Mouse (Mus musculus) thymus, postnatal 25 days (tissue): ENCODE data around the gene Cyb5b.
A peak's percentile ranks its signal among the peaks of the same experiment; 100 is the strongest.
"Not testable (repeated sequence)": the region's sequence is repeated elsewhere in the genome, so short reads cannot be mapped to it uniquely, and the experiment has no call there.

Experiments
- DNase-seq: peaks from one replicate; pipeline ENCODE4 v3.0.0; 2022

The Cyb5b gene

DNA sequence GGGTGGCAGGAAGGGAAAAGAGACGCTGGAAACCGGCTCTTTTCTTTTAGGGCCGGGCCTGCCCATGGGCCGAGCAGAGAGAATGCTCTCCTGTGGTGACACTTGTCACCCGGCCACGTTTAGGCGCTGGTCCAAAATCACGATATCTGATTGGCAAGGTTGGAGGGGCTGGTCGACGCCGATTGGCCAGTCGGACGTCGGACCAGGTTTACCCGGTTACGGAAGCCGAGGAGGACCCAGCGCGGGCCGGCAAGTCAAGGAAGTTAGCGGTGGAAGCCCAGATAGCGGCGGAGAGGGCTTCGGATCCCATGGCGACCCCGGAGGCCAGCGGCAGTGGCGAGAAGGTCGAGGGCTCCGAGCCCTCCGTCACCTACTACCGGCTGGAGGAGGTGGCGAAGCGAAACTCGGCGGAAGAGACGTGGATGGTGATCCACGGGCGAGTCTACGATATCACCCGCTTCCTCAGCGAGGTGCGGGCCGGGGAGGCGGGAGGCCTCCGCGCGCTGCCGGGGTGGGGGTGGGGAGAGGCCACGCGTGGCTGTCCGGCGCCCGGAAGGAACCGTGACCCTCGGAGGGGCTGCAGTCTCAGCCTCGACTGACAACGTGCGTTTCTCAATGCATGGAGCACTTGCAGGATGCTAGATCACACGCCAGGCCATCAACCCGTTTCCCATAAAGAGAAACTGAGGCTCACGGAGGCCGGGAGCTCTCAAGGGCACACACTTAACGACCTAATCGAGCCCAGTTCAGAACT, at the start of gene Cyb5b:
Gene Cyb5b (plus strand): TSS at position 237 of the 754 bp plus-strand sequence.
- DNase-seq = peak; percentile 92

DNA sequence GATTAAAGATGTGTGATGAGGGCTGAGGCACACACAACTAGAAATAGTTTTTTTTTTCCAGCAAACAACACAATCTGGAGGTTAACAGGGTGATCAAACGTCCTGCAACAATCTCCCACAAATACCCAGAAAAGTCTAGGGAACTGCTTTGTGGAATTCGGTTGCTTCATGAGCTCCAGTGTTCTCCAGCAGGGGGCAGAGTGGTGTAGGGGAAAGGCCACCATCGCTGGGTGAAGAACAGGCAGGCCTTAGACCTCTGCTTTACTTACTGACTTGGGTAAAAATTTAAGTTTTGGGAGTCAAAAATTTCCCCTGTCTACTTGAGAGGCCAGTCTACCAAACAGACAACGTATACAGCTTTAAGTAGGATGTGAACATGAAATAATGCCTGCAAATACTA, 45.9 kb upstream of the Cyb5b start:
- DNase-seq = peak; percentile 78

DNA sequence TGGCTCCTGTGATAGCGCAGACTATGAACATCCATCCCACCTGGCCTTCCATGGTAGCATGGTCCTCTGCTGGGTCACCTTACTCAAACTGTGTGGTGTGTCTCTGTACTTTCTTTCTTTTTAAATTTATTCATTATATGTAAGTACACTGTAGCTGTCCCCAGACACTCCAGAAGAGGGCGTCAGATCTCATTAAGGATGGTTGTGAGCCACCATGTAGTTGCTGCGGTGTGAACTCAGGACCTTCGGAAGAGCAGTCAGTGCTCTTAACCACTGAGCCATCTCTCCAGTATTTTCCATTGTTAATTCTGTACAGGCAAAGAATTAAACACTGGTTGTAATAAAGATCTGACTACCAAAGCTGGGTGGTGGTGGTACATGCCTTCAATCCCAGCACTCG, 42.4 kb upstream of the Cyb5b start:
- not testable (repeated sequence) for DNase-seq

DNA sequence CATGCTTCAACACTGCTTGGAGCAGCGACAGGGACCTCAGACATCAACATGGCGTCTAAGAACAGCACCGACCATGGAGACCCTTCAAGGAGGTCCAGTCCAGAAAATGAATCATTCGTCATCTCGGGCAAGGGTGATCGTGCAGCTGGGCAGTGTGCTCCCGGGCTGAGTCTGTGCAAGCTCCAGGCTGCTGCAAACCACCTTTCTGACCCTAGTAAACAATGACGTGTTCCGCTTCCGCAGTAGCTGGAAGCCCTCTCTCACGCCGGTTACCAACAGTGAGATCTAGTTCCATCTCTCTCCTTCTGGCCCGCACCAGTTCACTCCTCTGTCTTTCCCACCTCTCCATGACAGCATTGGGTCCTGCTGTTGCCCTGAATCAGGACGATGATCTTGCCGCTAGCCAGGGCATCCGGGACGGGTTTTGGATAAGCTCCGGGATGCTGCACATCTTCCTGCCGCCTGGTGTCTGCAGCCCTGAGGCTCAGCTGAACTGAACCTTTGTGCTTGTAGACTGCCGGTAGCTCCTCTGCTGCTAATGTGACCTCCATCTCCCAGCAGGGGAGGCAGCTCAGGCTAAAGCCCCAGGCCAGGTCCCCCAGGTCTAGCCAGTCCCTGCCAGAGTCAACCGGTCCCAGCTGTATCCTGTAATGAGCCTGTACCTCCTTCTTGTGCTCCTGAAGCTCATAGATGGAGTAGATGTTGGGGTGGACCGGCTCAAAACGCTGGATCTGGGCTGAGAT, 41.3 kb upstream of the Cyb5b start:
- no peak for DNase-seq

DNA sequence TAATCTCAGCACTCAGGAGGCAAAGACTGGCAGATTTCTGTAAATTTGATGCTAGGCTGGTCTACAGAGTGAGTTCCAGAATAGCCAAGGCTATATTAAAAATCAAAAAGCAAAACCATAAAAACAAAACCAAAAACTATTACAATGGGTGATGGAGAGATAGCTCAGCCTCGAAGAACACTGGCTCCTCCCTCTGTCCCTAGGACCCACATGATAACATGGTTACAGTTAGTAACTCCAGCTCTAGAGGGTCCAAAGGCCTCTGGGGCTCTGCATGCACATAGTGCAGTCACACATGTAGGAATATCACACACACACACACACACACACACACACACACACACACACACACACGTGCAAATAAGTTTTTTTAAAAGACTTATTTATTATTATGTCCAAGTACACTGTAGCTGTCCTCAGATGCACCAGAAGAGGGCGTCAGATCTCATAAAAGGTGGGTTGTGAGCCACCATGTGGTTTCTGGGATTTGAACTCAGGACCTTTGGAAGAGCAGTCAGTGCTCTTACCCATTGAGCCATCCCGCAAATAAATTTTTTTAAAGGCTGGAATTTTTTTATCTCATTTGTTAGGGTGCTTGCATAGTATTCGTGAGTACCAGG, 40.5 kb upstream of the Cyb5b start:
- no peak for DNase-seq

DNA sequence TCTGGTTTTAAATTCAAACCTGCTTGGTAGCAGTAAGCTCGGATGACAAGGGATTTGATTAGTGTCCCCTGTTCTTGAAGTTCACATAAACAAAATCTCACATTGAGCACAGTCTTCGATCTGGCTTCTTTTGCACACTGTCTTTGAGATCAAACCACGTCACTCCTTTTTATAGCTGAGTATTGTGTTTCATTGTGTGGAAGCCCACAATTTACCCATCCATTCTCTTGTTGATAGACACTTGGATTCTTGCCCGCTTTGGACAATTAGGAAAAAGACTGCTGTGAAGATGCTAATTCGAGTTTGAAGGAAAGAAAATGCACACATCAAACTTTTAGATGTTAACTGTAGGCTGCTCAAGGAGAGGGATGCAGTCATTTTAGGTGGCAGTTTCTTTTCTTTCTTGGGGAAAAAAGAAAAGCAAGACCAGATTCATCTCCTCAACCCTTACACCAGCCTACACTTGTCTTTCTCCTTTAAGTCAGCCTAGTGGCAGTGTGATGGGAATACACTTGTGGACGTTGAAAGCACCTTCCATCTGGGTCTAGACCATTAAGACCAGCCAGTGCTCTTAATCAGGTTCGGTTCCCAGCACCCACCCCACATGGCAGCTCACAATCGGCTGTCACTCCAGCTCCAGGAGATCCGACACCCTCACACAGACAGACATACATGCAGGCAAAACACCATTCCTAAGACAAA, 39.7 kb upstream of the Cyb5b start:
- no peak for DNase-seq

DNA sequence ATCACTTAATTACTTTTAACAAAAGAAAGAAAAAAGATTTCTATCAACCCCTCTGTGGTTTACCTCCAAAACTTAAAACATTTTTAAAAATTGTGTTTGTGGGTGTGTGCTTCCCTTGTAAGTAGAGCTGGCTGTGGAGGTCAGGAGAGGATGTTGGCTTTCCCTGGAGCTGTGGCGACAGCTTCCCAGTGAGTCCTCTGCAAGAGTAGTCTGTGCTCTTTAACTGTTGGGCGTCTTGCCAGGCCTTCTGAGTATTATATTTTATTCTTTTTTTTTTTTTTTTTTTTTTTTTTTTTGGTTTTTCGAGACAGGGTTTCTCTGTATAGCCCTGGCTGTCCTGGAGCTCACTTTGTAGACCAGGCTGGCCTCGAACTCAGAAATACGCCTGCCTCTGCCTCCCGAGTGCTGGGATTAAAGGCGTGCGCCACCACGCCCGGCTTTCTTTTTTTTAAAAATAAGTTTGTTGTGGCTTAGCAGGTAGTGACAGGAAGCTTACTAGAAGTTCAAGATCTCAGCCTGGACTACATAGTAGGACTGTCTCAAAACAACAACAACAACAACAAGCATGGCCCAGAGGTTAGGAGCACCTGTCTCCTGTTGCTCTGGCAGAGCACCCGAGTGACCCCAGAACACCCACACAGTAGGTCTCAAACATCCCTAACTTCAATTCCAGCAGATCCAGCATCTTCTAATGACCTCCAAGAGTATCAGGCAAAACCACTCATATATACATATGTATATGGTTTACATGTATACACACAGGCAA, 38.9 kb upstream of the Cyb5b start:
- no peak for DNase-seq

DNA sequence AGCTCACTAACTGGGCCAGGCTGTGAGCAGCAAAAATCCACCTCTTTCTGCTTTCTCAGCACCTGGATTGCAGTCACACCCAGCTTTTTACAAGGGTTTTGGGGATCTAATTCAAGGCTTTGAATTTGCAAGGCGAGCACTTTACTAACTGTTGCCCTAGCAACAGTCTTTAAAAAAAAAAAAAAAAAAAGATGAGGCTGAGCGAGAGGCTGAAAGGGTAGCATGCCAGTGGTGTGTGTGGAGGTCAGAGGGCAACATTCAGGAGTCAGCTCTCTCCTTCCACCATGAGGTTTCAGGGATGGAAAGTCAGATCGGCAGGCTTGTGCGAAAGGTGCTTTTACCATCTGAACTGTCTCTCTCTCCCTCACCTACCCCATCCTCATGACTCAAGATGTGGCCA, 37.2 kb upstream of the Cyb5b start:
- DNase-seq = no peak

DNA sequence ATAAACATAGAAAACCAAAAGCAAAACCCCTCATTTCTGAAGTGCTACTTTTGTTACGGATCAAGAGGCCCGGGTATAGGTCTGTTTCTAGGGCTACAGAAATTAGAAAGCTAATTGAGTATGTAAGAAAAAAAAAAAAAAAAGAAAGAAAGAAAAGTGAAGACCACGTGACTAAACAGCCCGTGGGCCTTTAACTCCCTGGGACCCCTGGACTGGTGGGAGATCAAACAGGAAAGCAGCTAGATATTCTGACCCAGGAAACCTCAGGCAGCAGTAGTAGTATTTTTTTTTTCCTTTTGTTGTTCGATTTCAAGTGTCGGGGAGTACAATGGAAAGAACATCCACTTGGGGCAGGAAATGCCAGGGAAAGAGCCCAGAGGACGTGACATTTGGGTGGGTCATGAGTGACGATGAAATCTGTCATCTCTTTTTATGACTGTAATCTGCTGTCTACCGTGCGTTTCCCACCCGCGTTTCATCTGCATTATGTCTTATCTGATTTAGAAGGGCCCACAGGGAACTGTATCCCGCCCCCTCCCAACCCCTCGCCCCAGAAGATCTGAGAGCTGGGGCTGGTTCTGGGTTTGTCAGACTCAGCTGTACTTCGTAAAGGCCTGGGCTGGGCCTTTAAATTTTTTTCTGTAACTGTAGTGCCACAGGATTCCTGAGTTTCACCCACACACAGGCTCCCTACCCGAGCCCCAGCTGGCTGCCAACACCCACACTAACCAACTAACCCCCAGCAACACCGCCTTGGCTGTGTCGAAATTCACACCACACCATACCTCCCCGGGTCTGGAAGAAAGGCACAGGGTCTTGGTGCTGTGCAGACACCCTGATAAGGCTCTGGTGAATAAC, 36.1 kb upstream of the Cyb5b start:
- DNase-seq = no peak

DNA sequence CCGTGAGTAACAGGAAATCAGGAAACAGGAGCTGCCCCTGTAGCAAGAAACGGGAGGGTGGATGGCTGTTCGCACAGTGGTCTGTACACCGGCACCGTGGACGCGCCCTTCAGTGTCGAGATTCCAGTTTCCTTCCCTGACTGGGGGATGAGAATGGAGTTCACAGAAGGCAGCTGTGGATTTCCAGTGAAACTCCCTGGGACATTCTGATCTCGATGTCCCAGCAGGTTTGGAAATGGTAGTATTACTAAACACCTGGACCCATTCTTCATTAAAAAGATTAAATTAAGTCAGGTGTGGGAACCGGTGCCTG, 35.5 kb upstream of the Cyb5b start:
- DNase-seq = no peak

DNA sequence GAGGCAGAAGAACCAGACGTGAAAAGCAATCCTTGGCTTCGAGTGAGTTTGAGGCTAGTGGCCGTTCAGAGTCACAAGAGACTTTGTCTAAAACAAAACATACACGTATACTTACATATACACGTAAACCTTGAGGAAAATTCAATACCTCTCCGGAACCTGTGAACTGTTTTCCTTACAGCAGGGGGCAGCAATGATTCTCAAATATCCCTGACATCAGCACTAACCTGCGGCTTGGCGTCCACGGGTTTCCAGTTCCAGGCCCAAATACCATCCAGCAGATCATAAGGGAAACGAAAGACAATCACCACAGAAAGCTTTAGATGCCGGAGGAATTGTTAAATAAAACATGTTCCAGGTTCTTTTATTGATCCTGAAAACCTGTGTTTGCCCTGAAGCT, 34.4 kb upstream of the Cyb5b start:
- DNase-seq = peak; percentile 84

DNA sequence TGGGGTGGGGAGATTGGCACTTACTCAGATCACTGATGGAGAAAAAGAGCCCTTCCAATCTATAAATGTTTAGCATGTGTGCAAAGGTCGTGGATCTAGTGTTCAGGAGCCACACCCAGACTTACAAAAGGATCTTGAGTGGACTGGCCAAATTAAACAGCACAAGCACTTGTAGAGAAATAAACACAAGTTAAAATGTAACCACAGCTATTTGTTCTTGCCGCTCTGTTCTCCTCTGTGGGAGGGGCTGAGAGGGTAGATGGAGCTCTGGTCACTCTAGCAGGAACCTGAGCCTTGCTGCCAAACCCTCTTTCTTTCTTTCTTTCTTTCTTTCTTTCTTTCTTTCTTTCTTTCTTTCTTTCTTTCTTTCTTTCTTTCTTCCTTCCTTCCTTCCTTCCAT, 33.4 kb upstream of the Cyb5b start:
- DNase-seq = no peak

DNA sequence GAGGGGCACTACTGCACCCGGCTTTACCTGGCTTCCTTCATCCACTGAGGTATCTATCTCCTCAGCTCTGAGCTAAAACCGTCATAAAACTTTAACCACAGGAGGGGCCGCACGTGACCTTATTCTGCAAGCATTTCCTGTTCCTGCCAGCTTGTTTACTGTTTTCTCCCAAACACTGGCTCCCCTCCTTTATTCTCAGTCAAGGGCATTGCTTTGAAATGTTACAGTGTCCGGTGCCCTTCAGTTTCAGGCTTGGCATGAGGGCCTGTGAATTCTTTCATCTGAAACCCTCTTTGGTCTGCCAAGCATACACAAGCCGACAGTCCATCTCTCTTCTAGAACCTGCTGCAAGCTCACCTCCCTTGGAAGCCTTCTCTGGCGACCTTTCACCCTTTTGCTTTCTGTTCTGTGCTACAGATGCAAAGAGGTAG, 31.6 kb upstream of the Cyb5b start:
- DNase-seq = peak; percentile 55

DNA sequence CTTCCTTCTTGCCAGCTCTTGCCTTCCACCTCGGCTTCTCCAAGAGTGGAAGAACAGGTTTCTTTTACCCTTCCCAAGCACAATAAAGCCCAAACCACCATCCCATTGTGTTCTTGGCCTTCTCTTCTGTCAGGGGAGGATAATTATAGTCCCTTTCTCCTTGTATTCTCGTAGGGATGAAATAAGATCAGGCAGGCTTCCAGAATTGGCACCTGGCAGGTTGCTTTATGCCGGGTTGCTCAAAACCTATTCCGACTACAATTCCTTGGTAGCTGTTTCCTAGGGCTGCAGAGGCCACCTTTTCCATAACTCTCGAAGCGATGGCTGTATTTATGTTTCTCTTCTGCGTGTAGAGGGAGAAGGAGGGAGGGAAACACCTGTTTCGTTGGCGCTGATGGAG, 31.0 kb upstream of the Cyb5b start:
- no peak for DNase-seq

DNA sequence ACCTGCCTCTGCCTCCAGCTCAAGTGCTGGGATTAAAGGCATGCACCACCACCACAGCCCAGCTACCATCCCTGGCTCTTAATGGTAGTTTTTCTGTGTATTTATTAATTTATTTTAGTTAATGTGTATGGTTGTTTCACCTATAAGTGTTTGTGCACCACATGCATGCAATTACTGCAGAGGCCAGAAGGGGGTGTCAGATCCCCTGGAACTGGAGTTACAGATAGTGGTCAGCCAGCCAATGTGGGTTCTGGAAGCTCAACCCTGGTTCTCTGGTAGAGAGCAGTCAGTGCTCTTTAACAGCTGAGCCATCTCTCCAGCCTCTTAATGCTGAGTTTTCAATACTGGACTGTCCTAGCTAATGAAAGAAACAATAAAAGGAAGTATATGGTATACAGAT, 29.6 kb upstream of the Cyb5b start:
- DNase-seq = no peak

DNA sequence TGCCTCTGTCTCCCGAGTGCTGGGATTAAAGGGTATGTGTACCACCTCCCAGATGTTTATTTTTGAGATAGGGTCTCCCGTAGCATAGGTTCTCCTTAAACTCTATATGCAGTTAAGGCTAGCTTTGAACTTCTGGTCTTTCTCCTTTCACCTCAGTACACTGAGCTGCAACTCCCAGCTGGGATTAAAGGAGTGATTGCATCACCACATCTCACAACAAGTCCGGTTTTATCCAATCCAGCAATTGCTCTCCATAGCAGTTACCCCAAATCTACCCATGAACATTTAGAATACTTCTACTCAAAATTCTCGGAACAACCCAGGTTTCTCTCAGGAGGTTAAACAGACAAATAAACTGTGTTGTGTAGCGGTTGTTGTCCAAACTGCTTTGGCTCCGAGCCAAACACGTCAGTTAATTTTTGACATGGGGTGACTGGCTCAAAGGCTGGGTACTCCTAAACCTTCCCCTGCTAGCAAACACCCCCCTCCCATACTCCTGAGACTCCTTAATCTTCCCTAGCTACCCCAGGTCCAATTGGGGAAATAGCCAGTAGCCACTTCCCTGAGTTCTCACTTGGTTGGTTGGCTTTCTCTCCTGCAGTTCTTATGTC, 28.7 kb upstream of the Cyb5b start:
- DNase-seq = no peak

DNA sequence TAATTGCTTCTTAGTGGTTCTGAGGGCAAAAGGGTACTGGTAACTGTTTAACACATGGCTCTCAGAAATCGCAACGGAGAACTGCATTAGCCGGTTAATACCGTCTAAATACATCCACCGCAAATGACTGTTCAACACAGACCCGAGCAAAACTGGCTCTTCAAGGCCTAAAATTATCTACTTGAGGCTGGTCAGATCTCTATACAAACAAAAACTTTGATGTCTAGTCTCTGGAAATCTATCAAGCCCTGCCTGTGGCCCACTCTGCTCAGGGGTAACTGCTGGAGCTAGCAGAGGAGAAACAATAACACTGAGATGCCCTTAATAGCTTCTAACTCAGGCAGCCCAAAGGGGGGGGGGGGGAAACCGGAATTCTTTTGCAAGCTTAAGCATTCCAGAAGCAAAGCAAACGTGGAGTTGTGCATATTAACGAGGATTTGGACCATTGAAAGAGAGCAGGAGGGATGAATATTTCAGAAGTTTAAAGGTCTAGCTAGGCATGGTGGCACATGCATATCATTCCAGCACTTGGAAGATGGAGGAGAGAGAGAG, 27.3 kb upstream of the Cyb5b start:
- no peak for DNase-seq

DNA sequence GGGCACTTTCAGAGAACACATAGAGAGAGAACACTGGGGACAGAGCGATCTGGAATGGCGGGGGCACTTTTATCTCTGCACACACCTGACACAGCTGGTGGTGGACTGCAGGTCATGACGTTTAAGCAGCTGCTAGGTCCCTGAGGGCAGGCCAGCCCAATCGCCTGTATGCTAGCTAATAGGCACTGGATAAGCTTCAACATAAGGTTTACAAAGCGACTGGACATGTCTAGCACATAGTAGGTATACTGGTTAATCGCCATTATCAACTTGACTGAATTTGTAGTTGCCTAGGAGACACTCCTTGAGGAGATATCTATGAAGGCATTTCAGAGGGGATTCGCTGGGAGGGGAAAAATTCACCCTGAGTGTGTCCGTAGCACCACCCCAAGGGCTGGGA, 26.1 kb upstream of the Cyb5b start:
- no peak for DNase-seq

DNA sequence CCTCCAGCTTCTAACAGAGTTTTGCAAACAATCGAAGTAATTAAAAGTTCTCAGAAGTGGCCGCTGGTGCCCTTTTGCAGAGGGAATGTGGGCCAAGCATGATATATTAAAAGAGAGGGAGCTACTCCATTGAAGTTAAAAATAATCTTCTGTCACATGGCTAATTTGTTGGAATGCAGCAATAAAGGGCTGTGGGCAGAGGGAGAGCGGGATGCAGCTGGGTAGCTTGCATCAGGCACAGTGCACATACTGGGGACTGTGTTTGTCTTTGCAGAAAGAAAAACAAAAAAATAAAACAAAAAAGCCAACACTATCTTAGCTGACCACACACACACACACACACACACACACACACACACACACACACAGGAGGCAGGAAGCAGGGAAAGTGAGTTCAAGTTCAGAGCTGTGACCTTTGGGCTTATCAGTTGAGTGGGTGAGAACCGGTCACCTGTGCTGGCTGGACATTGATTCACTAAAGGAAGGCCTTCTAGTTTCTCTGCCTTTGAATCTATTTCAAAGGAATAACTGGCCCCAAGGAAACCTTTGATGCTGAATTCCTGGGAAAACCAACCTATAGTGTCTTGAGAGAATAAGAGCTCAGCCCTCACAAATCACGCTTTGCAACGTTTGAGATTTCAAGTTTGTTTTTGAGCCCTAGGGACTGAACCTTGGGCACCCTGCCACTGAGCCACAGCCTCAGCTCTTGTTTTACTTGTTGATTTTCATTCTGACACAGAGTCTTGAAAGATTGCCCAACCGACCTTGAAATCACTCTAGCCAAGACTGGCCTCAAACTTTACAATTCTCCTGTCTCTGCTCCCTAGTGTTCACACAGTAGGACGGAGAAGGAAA, 21.0 kb upstream of the Cyb5b start:
- no peak for DNase-seq

DNA sequence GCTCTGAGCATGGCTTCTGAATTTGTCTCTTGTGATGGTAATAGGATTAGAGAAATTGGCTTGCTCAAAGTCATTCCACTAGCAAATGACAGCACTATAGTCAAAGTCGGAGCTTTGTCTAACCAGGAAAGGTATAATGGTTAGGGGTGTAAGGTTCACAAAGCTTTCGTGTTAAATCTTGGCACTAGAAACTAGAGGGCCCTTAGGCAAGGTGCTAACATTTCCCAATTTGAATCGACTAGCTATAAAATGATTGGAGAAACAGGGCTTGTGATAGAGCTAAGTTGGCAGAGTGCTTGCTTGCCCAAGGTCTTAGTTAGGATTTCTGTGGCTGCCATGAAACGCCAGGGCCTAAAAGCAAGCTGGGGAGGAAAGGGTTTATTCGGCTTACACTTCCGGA, 20.4 kb upstream of the Cyb5b start:
- no peak for DNase-seq
